Mouse (Mus musculus) megakaryocyte, embryonic 14.5 days (primary cell): ENCODE results near the gene AC140267.1.

Source experiments
- FLI1 ChIP-seq: IDR thresholded peaks from 2 replicates; pipeline ENCODE4 v1.6.1; 2012; ENCODE audit warnings: low read length, inconsistent platforms, mixed read lengths
- GATA1 ChIP-seq: IDR thresholded peaks from 3 replicates; pipeline ENCODE4 v1.6.1; 2012; ENCODE audit warnings: mixed read lengths, low read length, inconsistent platforms, borderline replicate concordance

GRCm38 (mm10) chr15:80206057-80206565, 29.5 kb upstream of the AC140267.1 start:
- TF ChIP-seq GATA1 (no peak), FLI1 (no peak)
